Mouse (Mus musculus) mesoderm, embryonic 11.5 days (tissue): ENCODE measurements around the gene Adad1.

ENCODE experiments used
- DNase-seq: peaks from one replicate; pipeline ENCODE4 v3.0.0-alpha.2; 2012; ENCODE audit warnings: low read depth, low spot score

Adad1 gene

DNA sequence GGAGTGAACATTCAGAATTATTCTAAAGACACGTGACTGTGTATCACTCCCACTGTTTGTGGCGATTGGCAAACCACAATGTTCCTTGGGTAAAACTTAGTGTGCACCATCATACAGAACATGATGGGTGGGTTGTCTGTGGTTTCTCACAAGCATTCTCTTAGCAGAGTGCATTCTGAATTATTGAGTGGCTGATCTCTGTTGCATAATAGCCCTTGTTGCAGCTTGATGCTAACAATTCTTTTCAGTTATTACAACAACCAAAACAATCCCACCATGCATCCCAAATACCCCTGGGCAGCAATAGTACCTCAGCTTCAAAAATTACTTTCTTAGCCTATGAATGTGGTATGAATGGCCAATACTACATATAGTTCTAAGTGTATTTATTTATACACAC, 106.0 kb downstream of the Adad1 start:
- no peak for DNase-seq
